ENCODE assay signal across 12 mouse cellular contexts in the genomic region with DNA sequence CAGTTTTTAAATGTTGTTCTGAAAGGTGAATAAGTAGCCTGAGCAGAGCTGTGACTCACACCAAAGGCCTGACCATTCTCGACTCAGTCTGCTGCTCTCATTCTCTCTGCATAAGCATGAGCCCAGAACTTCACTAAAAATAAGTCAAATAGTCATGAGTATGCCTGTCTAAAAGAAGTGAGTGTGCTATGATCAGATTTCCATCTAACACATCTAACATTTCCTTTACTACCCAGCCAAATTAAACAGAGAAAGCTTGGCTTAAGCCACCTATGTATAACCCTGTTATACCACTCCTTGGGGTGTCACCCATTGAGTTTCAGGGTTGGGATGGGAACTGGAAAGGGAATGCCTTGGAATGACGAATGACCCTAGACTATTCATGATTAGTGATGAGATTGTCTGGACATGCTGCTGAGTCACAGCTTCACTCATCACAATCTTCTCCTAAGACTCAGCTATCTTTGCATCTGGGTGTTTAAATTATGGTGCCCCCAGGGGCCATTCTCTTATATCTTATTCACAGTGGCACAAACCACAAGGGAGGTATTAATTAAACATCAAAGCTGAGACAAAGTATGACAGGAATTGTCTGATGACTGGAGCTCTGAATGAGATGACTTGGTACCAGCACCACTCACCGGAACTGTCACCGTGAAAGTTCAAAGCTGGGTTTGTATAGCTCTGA.
"Had no signal": no experiment of that assay in that cellular context is flagged by ENCODE, and none has a peak within 500 bp of the region (broad histone marks: within the 10 kb centered on the region; RNA-seq: fewer than 3 reads in every experiment).

No protein-coding gene starts in this region.

- H3K27ac ChIP-seq: layer of hippocampus, adult 2 months; liver, embryonic 13.5 days; lung, embryonic 15.5 days; midbrain, embryonic 12.5 days had no signal

- H3K9ac ChIP-seq: liver, embryonic 13.5 days; liver, postnatal 0 days; lung, embryonic 15.5 days; midbrain, embryonic 12.5 days had no signal

- H3K36me3 ChIP-seq: liver, embryonic 13.5 days; lung, embryonic 15.5 days; midbrain, embryonic 12.5 days had no signal

- ATAC-seq: liver, postnatal 0 days; midbrain, embryonic 16.5 days had no signal

- H3K4me3 ChIP-seq: layer of hippocampus, adult 2 months; liver, embryonic 13.5 days; lung, embryonic 15.5 days; midbrain, embryonic 12.5 days had no signal

- H3K27me3 ChIP-seq: liver, embryonic 13.5 days; lung, embryonic 15.5 days; midbrain, embryonic 12.5 days had no signal

- H3K9me3 ChIP-seq: liver, embryonic 13.5 days; lung, embryonic 15.5 days; midbrain, embryonic 12.5 days had no signal

- H3K4me1 ChIP-seq: liver, embryonic 13.5 days; midbrain, embryonic 12.5 days had no signal

- H3K4me2 ChIP-seq: liver, embryonic 13.5 days; lung, embryonic 15.5 days; midbrain, embryonic 12.5 days had no signal

- DNase-seq: kidney, adult 18-20 months; kidney, postnatal 10 days; kidney, postnatal 4 days; liver; liver, embryonic 13.5 days; liver, postnatal 0 days; right cerebral cortex, postnatal 14 days; thymus, postnatal 36 days had no signal
